Mouse (Mus musculus): ENCODE results near the gene Atp8a1.
"Not testable (repeated sequence)": the region's sequence is repeated elsewhere in the genome, so short reads cannot be mapped to it uniquely, and the experiment has no call there.

Atp8a1 gene

DNA sequence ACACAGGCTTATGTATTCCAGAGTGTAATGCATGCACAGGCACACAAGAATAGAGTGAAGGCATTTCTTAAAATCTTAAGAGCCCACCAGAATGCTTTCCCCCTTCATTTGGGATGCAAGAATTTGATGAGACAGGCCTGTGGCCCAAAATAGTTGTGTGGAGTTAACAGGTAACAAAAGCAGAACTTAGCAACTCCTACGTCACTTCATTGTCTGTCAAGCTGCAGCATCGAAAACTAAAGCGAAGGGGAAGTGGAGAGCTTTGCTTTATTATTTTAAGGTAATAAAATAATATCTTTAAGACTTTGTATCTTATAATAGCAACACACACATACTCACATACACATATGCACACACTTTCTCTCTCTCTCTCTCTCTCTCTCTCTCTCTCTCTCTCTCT is 20.3 kb downstream of the Atp8a1 start:
- DNase-seq (ENCODE audit: low spot score in 2 of 2), result no peak

DNA sequence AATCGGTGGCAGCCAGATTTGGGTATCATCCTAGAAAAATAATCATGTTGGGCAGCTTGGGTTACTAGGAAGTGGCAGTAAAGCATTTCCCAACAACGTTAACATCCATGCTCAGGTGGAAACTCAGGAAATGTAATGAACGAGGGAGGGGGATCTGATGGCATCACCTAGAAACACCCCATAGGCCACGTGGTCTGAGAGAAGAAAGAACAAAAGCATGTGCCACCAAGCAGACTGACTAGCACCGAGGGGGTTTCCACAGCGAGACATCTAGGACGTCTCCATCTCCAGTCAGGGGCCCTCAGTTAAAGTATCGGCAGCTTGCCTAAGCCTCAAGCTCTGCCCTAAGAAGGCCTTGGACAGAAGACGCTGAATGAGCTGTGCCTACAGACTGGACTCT is 21.0 kb downstream of the Atp8a1 start:
- DNase-seq (ENCODE audit: low spot score in 2 of 2), result no peak

GRCm38 (mm10) chr5:67824600-67824999 is 22.6 kb downstream of the Atp8a1 start:
- no peak for DNase-seq (ENCODE audit: low spot score in 2 of 2)

DNA sequence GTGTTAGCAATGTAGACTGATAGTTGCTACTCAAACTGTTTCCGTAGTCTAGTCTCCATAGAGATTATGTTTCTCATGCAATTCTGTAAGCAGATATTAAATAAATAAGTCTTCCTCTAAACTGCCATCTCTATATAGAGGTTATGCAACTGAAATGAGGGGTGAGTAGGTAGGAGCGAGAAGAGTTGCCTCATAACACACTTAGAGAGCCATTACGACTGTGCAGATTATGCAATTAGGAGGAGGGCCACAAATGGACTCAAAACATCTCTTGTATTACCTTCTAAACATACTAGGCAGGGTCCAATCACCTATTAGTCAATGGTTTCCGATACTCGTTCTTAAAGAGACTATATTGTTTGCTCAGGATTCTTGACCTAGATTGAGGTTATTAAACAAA is 23.5 kb downstream of the Atp8a1 start:
- DNase-seq (ENCODE audit: low spot score in 2 of 2), result no peak

DNA sequence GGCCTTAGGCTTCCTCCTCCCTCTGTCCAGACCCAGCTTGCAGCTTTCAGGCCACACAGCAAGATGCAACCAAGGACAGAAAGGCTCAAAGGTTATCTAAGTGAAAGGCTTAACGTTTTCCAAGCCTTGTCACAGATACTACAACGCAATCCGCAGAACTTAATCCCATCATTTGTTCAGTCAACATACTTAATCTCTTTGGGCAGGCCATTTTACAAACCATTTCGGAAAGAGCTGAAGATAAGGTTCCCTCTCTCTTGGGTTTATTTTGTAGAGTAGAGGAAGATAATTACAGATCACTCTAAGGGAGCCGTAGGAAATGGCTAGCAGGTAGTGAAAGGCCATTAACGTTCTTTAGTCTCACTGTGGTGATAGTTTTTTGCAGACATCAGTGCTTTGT is 24.6 kb downstream of the Atp8a1 start:
- DNase-seq (ENCODE audit: low spot score in 2 of 2), result no peak

GRCm38 (mm10) chr5:67821987-67822401 is 25.2 kb downstream of the Atp8a1 start:
- peak; percentile 60 to 68 for DNase-seq (ENCODE audit: low spot score in 2 of 2)

- DNase-seq (ENCODE audit: low spot score in 2 of 2), result no peak
Measured at GRCm38 (mm10) chr5:67821185-67821584, 26.0 kb downstream of the Atp8a1 start.

DNA sequence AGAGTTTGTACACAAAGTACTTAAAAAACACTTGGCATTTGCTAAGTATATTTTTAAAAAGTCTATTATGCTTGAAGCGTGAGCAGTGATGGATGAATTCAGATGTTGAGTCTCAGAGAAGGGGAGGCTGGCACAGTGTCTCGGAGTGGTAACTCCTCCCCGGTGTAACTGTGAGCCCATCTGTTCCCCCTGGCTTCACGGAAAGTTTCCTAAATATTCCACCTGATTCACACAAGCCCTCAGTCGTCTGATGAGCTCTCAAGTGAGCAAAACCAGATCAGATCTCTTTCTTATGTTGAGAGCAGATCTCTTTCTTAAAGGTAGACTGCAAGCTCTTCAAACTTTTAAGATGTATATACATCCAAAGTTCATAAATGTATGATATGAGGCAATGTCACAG is 27.8 kb downstream of the Atp8a1 start:
- no peak for DNase-seq (ENCODE audit: low spot score in 2 of 2)

DNA sequence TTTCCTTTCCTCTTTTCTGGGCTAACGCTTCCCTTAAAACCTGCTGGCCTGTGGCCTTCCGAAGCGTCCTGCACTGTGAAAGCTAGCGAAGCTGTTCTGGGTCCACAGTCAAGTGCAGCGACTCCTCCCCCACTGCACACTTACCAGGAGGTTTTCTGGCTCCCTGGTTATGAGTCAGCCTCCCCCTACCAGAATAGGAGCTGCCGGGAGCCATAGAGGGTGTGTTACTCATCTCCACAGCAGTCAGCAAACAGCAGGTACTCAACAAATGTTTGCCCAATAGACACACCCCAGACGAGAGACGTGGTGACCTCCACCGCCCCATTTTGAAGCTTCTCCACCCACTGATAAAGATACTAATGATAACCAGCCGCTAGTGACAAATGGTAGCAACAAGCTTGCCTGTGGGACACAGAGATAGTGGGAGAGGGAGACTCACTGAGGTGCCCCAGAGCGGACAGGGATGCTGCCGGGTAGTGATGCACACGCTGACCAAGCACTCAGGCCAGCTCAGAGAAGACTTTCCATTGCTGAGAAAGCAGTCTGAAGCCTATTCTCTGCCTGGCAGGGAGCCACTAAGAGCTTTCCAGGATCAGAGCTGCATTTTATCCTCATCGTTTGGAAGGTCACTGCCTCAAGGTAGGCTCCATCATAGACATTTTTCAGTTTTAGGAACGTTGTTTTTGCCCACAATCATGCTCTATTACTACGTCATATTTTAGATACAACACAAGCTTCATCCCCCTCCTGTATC is 31.5 kb downstream of the Atp8a1 start:
- peak in 1 of 2 experiments; percentile 27 for DNase-seq (ENCODE audit: low spot score in 2 of 2)

DNA sequence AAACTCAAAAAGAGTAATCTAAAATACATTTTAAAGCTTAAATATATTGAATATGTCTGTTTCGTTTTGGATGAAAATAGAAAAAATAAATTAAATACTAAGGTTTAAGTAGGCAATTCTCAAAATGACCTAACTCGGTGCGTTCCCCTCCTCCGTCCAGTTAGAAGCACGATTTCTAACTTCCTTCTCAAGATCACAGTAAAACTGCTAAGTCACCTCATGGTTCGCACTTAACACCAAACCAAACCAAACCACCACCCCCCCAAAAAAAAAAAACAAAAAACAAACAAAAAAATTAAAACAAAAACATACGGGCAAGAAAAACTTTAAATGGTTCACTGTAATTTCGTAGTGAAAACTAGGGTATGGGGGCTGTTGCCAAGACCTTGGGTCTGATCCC is 32.2 kb downstream of the Atp8a1 start:
- DNase-seq (ENCODE audit: low spot score in 2 of 2), result not testable (repeated sequence)

- no peak for DNase-seq (ENCODE audit: low spot score in 2 of 2)
Measured at GRCm38 (mm10) chr5:67814437-67814965, 32.7 kb downstream of the Atp8a1 start.

GRCm38 (mm10) chr5:67813334-67813733 is 33.9 kb downstream of the Atp8a1 start:
- DNase-seq (ENCODE audit: low spot score in 2 of 2), result no peak

- no peak for DNase-seq (ENCODE audit: low spot score in 2 of 2)
Measured at GRCm38 (mm10) chr5:67802174-67803030, 44.8 kb downstream of the Atp8a1 start.

GRCm38 (mm10) chr5:67800801-67801200 is 46.4 kb downstream of the Atp8a1 start:
- no peak for DNase-seq (ENCODE audit: low spot score in 2 of 2)

DNA sequence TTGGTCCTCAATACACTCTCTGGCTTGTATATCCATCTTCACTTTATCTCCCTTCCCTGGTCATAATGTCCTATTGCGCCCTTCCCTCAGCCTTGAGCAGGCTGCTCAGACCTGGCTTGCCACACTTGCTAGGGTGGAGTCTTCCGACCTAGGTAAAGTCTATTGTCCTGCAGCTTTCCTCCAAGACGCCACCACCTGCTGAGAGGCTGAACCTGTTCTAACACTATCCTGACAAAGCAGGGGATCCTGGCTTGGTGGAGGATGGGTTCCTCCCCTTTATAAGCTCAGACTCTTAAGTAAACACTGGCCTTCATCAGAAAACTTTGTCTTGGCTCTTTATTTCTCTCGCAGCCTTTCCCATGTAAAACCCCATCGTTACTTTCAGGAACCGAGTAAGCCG is 47.4 kb downstream of the Atp8a1 start:
- DNase-seq (ENCODE audit: low spot score in 2 of 2), result no peak

DNA sequence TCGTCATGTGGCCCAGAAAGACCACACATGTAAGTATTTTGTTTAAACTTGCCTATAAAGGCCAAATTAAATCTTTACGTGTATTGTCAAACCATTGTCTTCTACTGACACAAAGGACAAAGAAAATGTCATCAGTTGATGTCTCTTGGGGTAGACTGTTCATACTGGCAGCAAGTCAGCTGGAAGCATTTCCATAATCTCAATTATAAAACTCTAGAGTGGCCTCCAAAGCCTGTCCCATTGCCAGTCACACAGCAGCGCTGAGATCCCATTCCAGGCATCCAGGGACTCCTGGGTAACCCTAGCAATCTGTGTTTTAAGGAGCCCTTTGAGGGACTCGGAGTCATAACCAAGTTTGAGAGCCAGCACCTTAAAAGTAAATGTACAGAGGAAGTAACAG is 48.9 kb downstream of the Atp8a1 start:
- DNase-seq (ENCODE audit: low spot score in 2 of 2), result no peak

GRCm38 (mm10) chr5:67797006-67797958 is 50.0 kb downstream of the Atp8a1 start:
- peak; percentile 62 to 63 for DNase-seq (ENCODE audit: low spot score in 2 of 2)

DNA sequence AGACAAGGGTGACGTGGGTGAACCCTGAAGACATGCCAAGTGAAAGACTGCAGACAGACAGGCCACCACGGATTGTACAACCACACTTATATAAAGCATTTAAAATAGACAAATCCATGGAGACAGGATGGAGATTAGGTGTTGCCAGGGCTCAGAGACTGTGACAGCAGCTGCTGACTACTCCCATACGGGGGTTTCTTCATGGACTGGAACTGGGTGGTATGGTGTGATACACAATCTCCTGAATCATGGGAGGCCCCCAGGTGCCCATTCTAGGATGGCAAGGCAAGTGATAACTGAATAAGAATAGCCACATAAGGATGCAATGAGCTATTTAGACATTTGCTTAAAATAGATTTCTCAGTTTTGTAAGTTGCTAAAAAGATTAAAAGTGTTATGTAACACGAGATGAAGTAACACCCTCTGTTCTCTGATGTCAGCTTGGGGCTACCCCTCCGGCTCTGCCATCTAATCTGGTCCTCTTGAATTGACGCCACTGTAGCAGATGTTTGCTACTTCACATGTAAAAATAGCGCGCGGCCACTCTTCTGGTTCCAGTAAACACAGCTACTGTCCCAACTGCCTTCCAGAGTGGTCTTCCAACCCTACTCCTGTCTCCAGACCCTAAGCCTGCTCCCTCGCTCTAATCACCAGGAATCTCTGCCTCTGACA is 53.0 kb downstream of the Atp8a1 start:
- DNase-seq (ENCODE audit: low spot score in 2 of 2), result peak; percentile 43 to 49

DNA sequence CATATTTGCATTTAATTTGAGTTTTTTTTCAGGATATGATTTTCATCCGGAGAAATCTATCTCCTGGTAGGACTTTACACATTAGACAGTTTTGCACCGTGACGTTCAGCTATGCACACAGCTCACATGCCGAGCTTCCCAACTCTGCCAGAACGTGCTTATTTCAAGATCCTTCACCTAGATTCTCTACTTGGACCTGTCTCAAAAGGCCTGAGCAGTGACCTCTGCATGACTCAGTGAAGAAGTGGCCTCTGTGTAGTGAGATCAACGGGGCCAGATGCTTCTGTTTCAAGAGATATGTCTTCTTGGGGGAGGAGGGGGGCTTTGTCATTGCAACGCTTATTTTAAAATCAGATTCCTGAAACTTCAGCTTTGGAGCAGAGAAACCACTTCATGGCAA is 64.5 kb downstream of the Atp8a1 start:
- no peak for DNase-seq (ENCODE audit: low spot score in 2 of 2)

GRCm38 (mm10) chr5:67778026-67778425 is 69.2 kb downstream of the Atp8a1 start:
- DNase-seq (ENCODE audit: low spot score in 2 of 2), result peak; percentile 60 to 61

- no peak for DNase-seq (ENCODE audit: low spot score in 2 of 2)
Measured at GRCm38 (mm10) chr5:67774186-67774585, 73.0 kb downstream of the Atp8a1 start.

Data from heart, adult 9 months (tissue).